Mouse (Mus musculus) heart, adult 10 weeks (tissue): ENCODE data around the gene Ppwd1. TPM values are rescaled to one million over a fixed set of nuclear protein-coding genes. Genes with fewer than 3 reads are reported as not detected.

ENCODE experiments used
- polyA plus RNA-seq: library from polyadenylated mRNA; stranded (reverse); fragments of 350-450 nt; fragmentation: Illumina TruSeq; extraction: RNeasy Lipid Tissue Mini Kit (QIAGEN cat#74804); gene quantifications from one replicate; pipeline ENCODE4 v1.2.3, GENCODE M21; 2014; ENCODE audit warnings: low read depth, low replicate concordance

Ppwd1 gene
- polyA plus RNA-seq: 4.5 TPM

DNA sequence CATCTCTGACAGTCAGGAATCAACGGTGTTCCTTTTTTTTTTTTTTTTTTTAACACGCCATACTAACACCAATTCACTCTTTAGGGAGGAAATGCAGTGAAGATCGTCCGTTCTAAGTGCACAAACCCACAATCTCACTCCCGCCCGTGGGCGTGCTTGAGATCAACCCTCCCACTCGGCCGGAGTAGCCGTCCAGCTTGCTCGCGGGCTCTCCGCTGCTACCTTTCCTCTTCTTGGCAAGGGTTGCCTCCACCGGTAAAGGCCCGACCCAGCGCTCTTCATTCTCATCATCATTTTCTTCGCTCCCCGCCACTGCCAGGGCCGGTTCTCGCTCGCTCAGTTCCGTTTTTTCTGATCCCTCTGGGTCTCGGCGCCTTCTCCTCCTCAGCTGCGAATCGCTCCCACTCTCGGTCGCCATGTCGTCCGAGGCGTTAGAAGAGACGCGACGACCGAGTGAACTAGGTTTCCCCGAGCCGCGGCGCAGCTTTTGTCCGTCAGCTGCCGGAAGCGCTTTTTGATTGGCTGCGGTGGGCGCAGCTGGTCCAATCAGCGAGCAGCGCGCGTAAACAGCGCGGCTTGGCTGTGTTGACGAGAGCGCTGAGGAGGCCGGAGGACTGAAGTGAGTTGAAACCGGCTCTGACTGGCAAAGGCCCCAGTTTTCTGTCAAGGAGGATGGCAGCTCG lies at the start of gene Ppwd1, which contains the start of gene Cenpk:
TSS of gene Ppwd1 (minus strand) at position 460 of the 683 bp plus-strand sequence.
TSS of gene Cenpk (plus strand) at position 228 of the 683 bp plus-strand sequence.

DNA sequence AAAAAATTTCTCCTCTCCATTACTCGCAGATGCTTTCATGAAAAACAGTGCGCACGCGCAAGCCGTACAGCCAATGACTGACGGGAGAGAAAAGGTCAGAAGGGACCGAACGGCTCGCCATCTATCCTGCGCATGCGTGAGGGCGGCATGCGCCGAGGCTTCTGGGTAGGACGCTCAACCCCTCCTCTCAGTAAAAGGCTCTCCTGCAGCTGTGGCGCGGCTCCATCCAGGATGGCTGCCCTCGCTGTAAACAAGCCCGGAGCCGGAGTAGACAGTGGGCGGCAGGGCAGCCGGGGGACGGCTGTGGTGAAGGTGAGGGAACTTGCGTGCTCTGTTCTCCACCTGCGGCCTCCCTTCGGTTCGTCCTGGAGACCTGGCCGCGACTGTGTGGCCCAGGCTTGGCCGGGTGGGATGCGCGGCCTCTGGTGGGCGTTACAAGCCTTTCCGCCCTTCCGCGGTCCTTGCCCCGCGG lies 50.0 kb downstream of the Ppwd1 start, which contains the start of gene Trim23:
TSS of gene Trim23 (plus strand) at position 148 of the 472 bp plus-strand sequence.

DNA sequence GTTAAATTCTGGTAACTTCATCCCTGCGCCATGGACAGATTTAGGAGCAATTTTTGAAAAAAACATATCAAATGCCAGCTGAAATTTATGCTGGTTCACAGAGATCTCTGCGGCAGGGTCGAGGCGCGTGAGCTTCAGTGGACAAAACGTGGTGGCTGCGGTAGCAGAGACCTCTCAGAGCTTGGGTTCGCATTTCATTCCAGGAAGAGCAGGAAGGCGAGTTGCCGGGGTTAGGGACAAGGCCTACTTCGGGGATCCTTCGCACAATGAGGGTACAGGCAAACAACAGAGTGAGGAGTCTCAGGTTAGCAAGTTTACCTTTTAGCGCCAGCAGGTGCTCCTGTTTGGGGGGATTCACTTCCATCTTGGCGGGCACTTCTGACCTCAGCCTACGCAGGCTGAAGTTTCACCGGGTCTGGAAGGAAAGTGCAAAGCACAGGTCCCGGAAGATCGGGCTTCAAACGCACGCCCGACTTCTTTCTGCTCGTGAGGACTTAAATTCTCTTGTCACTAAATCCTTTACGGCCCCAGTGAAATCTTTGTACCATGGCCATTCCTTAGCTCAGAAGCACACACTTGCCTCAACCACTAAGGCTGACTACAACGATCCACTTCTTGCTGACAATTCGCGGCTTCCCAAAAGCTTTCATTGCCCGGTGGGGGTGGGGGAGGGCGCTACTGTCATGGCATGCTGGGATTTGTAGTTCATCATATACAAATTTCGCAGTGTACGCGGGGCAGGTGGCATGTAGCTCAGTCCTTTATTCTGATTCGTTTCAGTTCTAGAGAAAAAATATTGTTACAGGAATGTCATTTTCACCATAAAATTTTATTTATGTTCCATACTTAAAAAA lies 50.6 kb downstream of the Ppwd1 start, which contains the start of gene Trappc13:
TSS of gene Trappc13 (minus strand) at position 674 of the 854 bp plus-strand sequence.

Other genes with a start within 250 kb of the Ppwd1 start
- gene Nln, start 119.2 kb downstream of the Ppwd1 start, polyA plus RNA-seq: 8.2 TPM
- gene Sgtb, start 119.1 kb downstream of the Ppwd1 start, polyA plus RNA-seq: 1.1 TPM
- 30.5 TPM for gene Trappc13, start 50.4 kb downstream of the Ppwd1 start, polyA plus RNA-seq
- 21.4 TPM for gene Trim23, start 50.0 kb downstream of the Ppwd1 start, polyA plus RNA-seq
- not detected for gene Cenpk, start 232 bp downstream of the Ppwd1 start, polyA plus RNA-seq
- gene Adamts6, start 59.0 kb upstream of the Ppwd1 start, polyA plus RNA-seq: 1.6 TPM